Mouse (Mus musculus) CD8-positive naive resting alpha-beta T cell, adult 2 months (primary cell): ENCODE measurements around the gene Cox6b1.

Experiments
- DNase-seq, 2 experiments: peaks; one replicate each; pipeline ENCODE4 v3.0.0; 2022; ENCODE audit warnings: low read depth in 2 of 2, low spot score in 2 of 2

The Cox6b1 gene

GRCm38 (mm10) chr7:30625530-30626384 lies at the start of gene Cox6b1:
TSS of gene Cox6b1 (minus strand) at chr7:30626151.
- peak; percentile 74 to 76 for DNase-seq

GRCm38 (mm10) chr7:30671480-30671879 lies 45.5 kb upstream of the Cox6b1 start, which contains the start of gene Pmis2:
TSS of gene Pmis2 (minus strand) at chr7:30671605.
- DNase-seq = no peak

GRCm38 (mm10) chr7:30669229-30669628 lies 43.3 kb upstream of the Cox6b1 start:
- no peak for DNase-seq

- DNase-seq = no peak
Measured at GRCm38 (mm10) chr7:30665321-30665720, 39.4 kb upstream of the Cox6b1 start.

- peak; percentile 87 to 94 for DNase-seq
Measured at GRCm38 (mm10) chr7:30664529-30665200, 38.7 kb upstream of the Cox6b1 start, which contains the start of gene Haus5. TSS of gene Haus5 (minus strand) at chr7:30664994.

- peak; percentile 94 to 95 for DNase-seq
Measured at GRCm38 (mm10) chr7:30649591-30650540, 23.9 kb upstream of the Cox6b1 start, which contains the start of gene Rbm42. TSS of gene Rbm42 (minus strand) at chr7:30650317.

GRCm38 (mm10) chr7:30639083-30639482 lies 13.1 kb upstream of the Cox6b1 start:
- DNase-seq = no peak

GRCm38 (mm10) chr7:30636395-30636794 lies 10.4 kb upstream of the Cox6b1 start:
- no peak for DNase-seq

- DNase-seq = no peak
Measured at GRCm38 (mm10) chr7:30635752-30636151, 9.8 kb upstream of the Cox6b1 start, which contains the start of gene Etv2. TSS of gene Etv2 (minus strand) at chr7:30635852.

GRCm38 (mm10) chr7:30634621-30635020 lies 8.7 kb upstream of the Cox6b1 start:
- peak; percentile 38 to 56 for DNase-seq

GRCm38 (mm10) chr7:30633762-30634412 lies 7.9 kb upstream of the Cox6b1 start:
- no peak for DNase-seq

GRCm38 (mm10) chr7:30629013-30629412 lies 3.1 kb upstream of the Cox6b1 start:
- DNase-seq = no peak

- no peak for DNase-seq
Measured at GRCm38 (mm10) chr7:30626647-30627046, 696 bp upstream of the Cox6b1 start.

GRCm38 (mm10) chr7:30619202-30619601 lies 6.7 kb downstream of the Cox6b1 start:
- peak in 1 of 2 experiments; percentile 32 for DNase-seq

GRCm38 (mm10) chr7:30618658-30619057 lies 7.3 kb downstream of the Cox6b1 start:
- DNase-seq = no peak

- DNase-seq = no peak
Measured at GRCm38 (mm10) chr7:30615049-30615760, 10.7 kb downstream of the Cox6b1 start.

- DNase-seq = no peak
Measured at GRCm38 (mm10) chr7:30614454-30614853, 11.5 kb downstream of the Cox6b1 start.

GRCm38 (mm10) chr7:30613529-30614112 lies 12.3 kb downstream of the Cox6b1 start:
- peak; percentile 36 to 53 for DNase-seq
